Mouse (Mus musculus) cerebellum, adult 2 months (tissue): Measurements from ENCODE around the gene Nebl.

ENCODE experiments used
- CTCF ChIP-seq: fragments of 200-500 bp; IDR thresholded peaks from 2 replicates; pipeline ENCODE4 v1.5.1; 2011; ENCODE audit warnings: low read depth, mild to moderate bottlenecking, control low read depth, low read length, moderate library complexity, borderline replicate concordance; ENCODE audit not compliant: insufficient read depth
- POLR2A ChIP-seq: fragments of 200-500 bp; IDR thresholded peaks from 2 replicates; pipeline ENCODE4 v1.6.1; 2011; ENCODE audit warnings: low read length, control low read depth, borderline replicate concordance; ENCODE audit not compliant: insufficient read depth

DNA sequence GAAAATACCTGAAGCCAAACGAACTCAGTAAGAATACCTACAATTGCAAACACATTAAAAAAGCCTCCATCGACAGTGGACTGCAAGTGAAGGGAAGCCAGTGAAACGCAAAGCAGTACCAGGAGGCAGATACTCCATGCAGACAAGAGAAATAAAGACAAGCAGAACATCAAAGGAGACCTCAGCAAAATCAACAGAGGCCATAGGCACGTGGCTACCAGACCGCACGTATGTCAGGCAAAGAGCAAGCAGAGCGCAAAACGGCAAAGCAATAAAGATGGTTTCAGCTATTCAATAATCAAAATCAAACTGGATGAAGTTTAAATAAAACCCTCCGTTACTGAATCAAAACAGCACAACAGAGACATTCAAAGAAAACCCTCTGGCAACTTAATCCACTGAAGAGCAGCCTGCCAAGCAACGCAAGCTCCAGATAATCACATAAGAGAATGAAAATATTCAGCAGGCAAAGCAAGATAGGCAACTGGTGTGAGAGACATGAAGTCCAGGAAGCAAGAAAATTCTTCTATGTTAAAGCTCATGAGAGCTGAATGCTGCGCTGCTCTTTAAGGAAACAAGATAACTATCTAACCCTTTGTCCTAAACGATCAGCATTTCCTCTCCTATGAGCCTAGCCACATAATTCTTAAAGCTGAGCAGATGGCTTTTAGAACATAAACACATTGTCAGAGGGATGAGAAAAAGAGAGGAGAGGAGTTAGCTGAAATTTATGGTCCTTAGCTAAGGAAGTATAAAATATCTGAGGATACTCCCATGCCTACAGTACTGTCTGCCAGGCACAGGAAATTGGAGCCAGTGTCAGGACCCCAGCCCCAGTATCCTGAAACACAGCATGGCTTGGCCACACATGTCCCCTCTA, 367.7 kb downstream of the Nebl start:
- TF ChIP-seq CTCF: no peak
- no peak for TF ChIP-seq POLR2A
